Mouse (Mus musculus) midbrain, embryonic 13.5 days (tissue): Measurements from ENCODE around the gene Ppp2r3c. TPM values are rescaled to one million over a fixed set of nuclear protein-coding genes. Genes with fewer than 3 reads are reported as not detected.
"Not testable (repeated sequence)": the region's sequence is repeated elsewhere in the genome, so short reads cannot be mapped to it uniquely, and the experiment has no call there.

Experiments
- ATAC-seq: fragments of 200-750 bp; cut with Nextera tagmentation; 2 replicates; pipeline ENCODE4 v1.8.0; 2017; ENCODE audit warnings: mild to moderate bottlenecking, moderate TSS enrichment, moderate library complexity
- H3K27ac ChIP-seq: fragments of 300-500 bp; sonication (generic); 2 replicates; pipeline ENCODE4 v1.5.1; 2015; ENCODE audit warnings: inconsistent platforms, mild to moderate bottlenecking, moderate library complexity
- H3K27me3 ChIP-seq: fragments of 300-500 bp; sonication (generic); 2 replicates; pipeline ENCODE4 v1.6.1; 2015; ENCODE audit warnings: mild to moderate bottlenecking, inconsistent platforms
- H3K36me3 ChIP-seq: fragments of 300-500 bp; sonication (generic); 2 replicates; pipeline ENCODE4 v1.6.1; 2015; ENCODE audit warnings: mild to moderate bottlenecking, inconsistent platforms
- H3K4me1 ChIP-seq: fragments of 300-500 bp; sonication (generic); replicated peaks from 2 replicates; pipeline ENCODE4 v1.6.1; 2015; ENCODE audit warnings: inconsistent platforms
- H3K4me2 ChIP-seq: fragments of 300-500 bp; sonication (generic); replicated peaks from 2 replicates; pipeline ENCODE4 v1.6.1; 2015; ENCODE audit warnings: moderate library complexity, mild to moderate bottlenecking, inconsistent platforms
- H3K4me3 ChIP-seq: fragments of 300-500 bp; sonication (generic); replicated peaks from 2 replicates; pipeline ENCODE4 v1.5.1; 2015; ENCODE audit warnings: mild to moderate bottlenecking, inconsistent platforms
- H3K9ac ChIP-seq: fragments of 300-500 bp; sonication (generic); replicated peaks from 2 replicates; pipeline ENCODE4 v1.6.1; 2015; ENCODE audit warnings: mild to moderate bottlenecking, inconsistent platforms
- H3K9me3 ChIP-seq: fragments of 300-500 bp; sonication (generic); 2 replicates; pipeline ENCODE4 v1.6.1; 2016; ENCODE audit warnings: mild to moderate bottlenecking, inconsistent platforms
- WGBS: fragments of 180-500 bp; shearing (Covaris S2); methylation state at CpG from one replicate; pipeline ENCODE4 v1.1.7; 2015; 5-methylcytosine and 5-hydroxymethylcytosine counted together
- polyA plus RNA-seq: library from polyadenylated mRNA; unstranded; fragments of >200 nt; fragmentation: Nextera tagmentation; extraction: Ambion mirVana; gene quantifications from 2 replicates; pipeline ENCODE4 v1.2.1, GENCODE M21; 2015

Ppp2r3c gene
- 26.9 and 29.6 TPM in 2 replicates for polyA plus RNA-seq

DNA sequence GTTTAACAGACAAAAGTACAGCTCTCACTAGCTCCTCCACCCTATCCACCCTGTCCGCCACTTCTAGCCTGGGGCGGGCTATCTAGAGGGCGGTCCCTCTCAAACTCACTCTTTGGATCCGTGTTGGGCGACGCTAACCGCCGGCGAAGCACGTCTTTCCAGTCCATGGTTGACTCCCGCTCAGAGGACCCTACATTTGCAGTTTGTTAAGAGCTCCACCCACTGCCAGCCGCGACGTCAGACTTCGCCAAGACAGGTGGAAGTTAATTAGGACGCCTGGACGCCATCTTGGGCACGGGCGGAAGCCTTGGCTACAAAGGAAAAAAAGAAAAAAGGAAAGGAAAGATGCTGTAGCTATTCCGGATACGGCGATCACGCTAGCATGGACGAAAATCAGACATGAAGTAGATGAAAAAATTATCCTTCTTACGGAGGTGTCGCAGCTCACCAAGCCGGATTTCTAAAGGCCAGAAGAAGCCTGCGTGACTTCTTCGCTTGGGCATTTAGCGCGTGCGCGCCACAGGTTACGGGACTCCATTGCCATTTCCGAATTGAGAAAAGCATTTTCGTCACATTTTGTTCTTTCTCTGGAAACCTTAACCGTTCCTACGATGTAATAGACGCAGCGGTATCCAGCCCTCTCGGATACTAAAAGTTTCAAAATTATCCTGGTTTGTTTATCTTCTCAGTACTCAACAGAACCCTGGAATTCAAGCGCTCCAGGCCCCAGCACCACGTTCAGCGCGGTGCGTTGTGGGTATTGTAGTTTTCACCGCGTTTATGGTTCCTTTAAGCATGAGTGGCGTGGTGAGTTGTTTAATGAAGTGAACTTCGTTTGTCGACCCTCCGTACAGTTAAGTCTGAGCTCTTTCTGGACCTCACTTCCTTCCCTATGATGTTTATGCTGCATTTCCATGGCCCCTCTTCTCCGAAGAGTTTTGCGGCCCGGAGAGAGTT lies at the start of gene Ppp2r3c:
TSS of gene Ppp2r3c (minus strand) at position 514 of the 957 bp plus-strand sequence.
- H3K4me1 ChIP-seq = peaks cover 35% of the 10 kb centered on the region
- no peaks in the 10 kb centered on the region for H3K27me3 ChIP-seq
- H3K4me3 ChIP-seq = peak within 1 kb of the TSS; percentile 66
- peak within 1 kb of the TSS; percentile 81 for H3K9ac ChIP-seq
- H3K27ac ChIP-seq = peak within 1 kb of the TSS; percentile 85
- H3K9me3 ChIP-seq = no peaks in the 10 kb centered on the region
- under 1% methylated on average over 55 of the region's 55 CpGs for WGBS
- H3K36me3 ChIP-seq = peaks cover 11% of the 10 kb centered on the region
- H3K4me2 ChIP-seq = peak within 1 kb of the TSS; percentile 75
- peak; percentile 95 for ATAC-seq

- Histone ChIP-seq H3K27ac (peak overlapping the region; percentile 58), H3K9ac (no peak overlapping the region), H3K4me1 (no peaks in the 10 kb centered on the region), H3K4me3 (no peak overlapping the region), H3K36me3 (no peaks in the 10 kb centered on the region), H3K9me3 (no peaks in the 10 kb centered on the region), H3K4me2 (no peak overlapping the region), H3K27me3 (no peaks in the 10 kb centered on the region)
- 82% methylated on average over 13 of the region's 13 CpGs for WGBS
- peak; percentile 40; the same call in 1 of the 2 replicates for ATAC-seq
These were observed 41.8 kb upstream of the Ppp2r3c start for GRCm38 (mm10) chr12:55344583-55344982.

GRCm38 (mm10) chr12:55343998-55344397 lies 41.2 kb upstream of the Ppp2r3c start:
- H3K9ac ChIP-seq = no peak overlapping the region
- H3K4me1 ChIP-seq = no peaks in the 10 kb centered on the region
- no peaks in the 10 kb centered on the region for H3K36me3 ChIP-seq
- H3K4me3 ChIP-seq = no peak overlapping the region
- WGBS = 71% methylated on average over 11 of the region's 11 CpGs
- ATAC-seq = 0 out of 2 replicates have a peak, but pooled peaks have one; percentile 45
- H3K4me2 ChIP-seq = no peak overlapping the region
- peak overlapping the region; percentile 58; the same call in 1 of the 2 replicates for H3K27ac ChIP-seq
- H3K27me3 ChIP-seq = no peaks in the 10 kb centered on the region
- no peaks in the 10 kb centered on the region for H3K9me3 ChIP-seq

DNA sequence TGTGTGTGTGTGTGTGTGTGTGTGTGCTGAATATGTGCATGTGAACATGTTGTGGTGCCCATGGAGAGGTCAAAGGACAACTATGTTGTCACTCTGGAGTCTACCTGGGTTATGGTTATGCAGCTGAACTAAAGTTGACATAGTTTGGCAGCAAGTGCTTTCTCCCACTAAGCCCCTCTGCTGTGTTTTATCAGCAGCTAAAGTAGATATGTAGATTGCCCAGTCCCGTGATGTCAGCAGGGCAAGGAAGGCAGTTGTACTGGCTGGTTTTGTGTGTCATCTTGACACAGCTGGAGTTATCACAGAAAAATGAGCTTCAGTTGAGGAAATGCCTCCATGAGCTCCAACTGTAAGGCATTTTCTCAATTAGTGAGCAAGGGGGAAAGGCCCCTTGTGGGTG lies 40.2 kb upstream of the Ppp2r3c start:
- H3K4me1 ChIP-seq, H3K4me2 ChIP-seq, H3K27ac ChIP-seq, H3K9ac ChIP-seq, H3K36me3 ChIP-seq, ATAC-seq, H3K4me3 ChIP-seq, H3K9me3 ChIP-seq, H3K27me3 ChIP-seq: not testable (repeated sequence)
- WGBS = 91% methylated on average over 1 of the region's 1 CpGs

DNA sequence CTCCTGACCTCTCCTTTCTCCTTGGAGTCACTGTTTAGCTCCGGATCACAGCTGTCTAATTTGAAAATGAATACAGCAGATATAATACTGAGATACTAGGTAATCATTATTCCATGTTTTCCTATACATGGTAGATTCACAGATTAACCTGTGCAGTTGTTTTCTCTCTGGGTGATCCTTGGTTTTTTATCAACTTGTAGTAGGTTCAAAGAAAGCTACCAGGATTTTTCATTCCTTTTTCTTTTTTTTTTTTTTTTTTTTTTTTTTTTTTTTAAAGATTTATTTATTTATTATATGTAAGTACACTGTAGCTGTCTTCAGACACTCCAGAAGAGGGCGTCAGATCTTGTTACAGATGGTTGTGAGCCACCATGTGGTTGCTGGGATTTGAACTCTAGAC lies 35.7 kb upstream of the Ppp2r3c start:
- not testable (repeated sequence) for H3K36me3 ChIP-seq, H3K27ac ChIP-seq, H3K9me3 ChIP-seq, H3K27me3 ChIP-seq, H3K9ac ChIP-seq, H3K4me1 ChIP-seq, H3K4me2 ChIP-seq, ATAC-seq, H3K4me3 ChIP-seq
- 97% methylated on average over 1 of the region's 2 CpGs for WGBS

GRCm38 (mm10) chr12:55333662-55334061 lies 30.9 kb upstream of the Ppp2r3c start:
- H3K27ac ChIP-seq = no peak overlapping the region
- peaks cover 9% of the 10 kb centered on the region; the same call in 1 of the 2 replicates for H3K36me3 ChIP-seq
- H3K4me3 ChIP-seq = no peak overlapping the region
- H3K27me3 ChIP-seq = no peaks in the 10 kb centered on the region
- no peak overlapping the region for H3K4me2 ChIP-seq
- H3K9me3 ChIP-seq = no peaks in the 10 kb centered on the region
- H3K9ac ChIP-seq = no peak overlapping the region
- no peaks in the 10 kb centered on the region for H3K4me1 ChIP-seq
- ATAC-seq = no peak
- 93% methylated on average over 7 of the region's 7 CpGs for WGBS

DNA sequence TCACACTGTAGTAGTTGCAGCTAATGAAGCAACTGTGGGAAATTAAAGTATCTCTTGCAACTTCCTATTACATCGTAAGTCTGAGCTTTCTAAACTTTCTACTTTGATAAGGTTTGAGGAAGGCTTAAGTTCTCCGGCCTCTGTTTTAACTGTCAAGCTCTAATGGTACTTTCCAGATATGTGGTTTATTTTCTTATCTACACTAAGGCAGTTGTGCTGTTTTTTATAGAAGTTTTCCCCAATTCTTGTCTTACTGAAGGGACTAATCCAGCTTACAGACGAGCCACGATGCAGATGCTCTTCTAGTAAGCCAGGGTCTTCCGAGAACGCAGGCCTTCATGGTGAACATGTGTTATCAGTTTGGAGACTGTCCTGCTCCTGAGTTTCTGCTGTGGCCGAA lies 26.6 kb upstream of the Ppp2r3c start:
- H3K27ac ChIP-seq = no peak overlapping the region
- peaks cover 9% of the 10 kb centered on the region; the same call in 1 of the 2 replicates for H3K36me3 ChIP-seq
- no peak overlapping the region for H3K9ac ChIP-seq
- H3K27me3 ChIP-seq = no peaks in the 10 kb centered on the region
- 96% methylated on average over 7 of the region's 7 CpGs for WGBS
- no peaks in the 10 kb centered on the region for H3K4me1 ChIP-seq
- no peaks in the 10 kb centered on the region for H3K9me3 ChIP-seq
- H3K4me2 ChIP-seq = no peak overlapping the region
- no peak for ATAC-seq
- no peak overlapping the region for H3K4me3 ChIP-seq

DNA sequence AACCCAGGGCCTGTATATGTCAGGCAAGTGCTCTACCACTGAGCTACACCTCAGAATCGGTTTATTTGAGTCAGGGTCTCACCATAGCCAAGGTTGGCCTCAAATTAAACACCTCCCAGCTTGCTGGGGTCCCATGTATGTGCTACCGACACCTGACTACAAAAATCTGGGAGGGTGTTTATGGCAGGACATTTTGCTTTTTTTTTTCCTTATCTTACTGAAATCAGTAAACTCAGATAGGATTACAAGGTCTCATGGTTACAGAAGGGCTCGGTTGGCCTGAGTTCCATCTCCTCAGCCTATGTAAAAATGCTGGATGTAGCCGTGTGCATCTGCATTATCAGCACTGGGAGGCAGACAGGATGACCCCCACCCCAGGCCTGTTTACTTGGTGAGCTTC lies 26.0 kb upstream of the Ppp2r3c start:
- peaks cover 9% of the 10 kb centered on the region; the same call in 1 of the 2 replicates for H3K36me3 ChIP-seq
- no peak overlapping the region for H3K4me3 ChIP-seq
- no peak overlapping the region for H3K27ac ChIP-seq
- no peaks in the 10 kb centered on the region for H3K4me1 ChIP-seq
- ATAC-seq = no peak
- H3K4me2 ChIP-seq = no peak overlapping the region
- H3K27me3 ChIP-seq = no peaks in the 10 kb centered on the region
- H3K9ac ChIP-seq = no peak overlapping the region
- H3K9me3 ChIP-seq = no peaks in the 10 kb centered on the region
- WGBS = 95% methylated on average over 4 of the region's 4 CpGs

DNA sequence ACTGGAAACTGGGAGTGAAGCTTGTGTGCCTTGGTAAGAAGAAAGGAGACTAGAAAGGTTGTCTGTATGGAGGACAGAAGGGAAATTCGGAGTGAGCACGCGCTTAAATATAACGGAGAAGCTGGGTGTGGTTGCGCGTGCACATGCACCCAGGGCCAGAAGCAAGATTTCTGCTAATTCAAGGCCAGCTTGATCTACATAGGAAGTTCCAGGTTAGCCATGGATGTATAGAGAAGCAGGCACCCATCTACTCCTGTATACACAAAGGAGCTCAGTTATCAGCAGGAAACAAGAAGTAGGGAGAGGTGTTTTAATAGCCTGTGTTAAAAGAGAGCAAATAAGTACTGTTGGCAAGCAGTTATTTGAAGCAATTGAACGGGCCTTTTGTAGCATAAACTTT lies 22.9 kb upstream of the Ppp2r3c start:
- Histone ChIP-seq H3K4me2 (no peak overlapping the region), H3K36me3 (peaks cover 9% of the 10 kb centered on the region; the same call in 1 of the 2 replicates), H3K27ac (no peak overlapping the region), H3K4me3 (no peak overlapping the region), H3K9me3 (no peaks in the 10 kb centered on the region), H3K27me3 (no peaks in the 10 kb centered on the region), H3K4me1 (no peaks in the 10 kb centered on the region), H3K9ac (no peak overlapping the region)
- no peak for ATAC-seq
- WGBS = 95% methylated on average over 7 of the region's 7 CpGs

- Histone ChIP-seq H3K9ac (no peak overlapping the region), H3K27me3 (no peaks in the 10 kb centered on the region), H3K4me3 (no peak overlapping the region), H3K36me3 (0 out of 2 replicates have a peak, but pooled peaks cover 3% of the 10 kb centered on the region), H3K4me2 (no peak overlapping the region), H3K4me1 (no peaks in the 10 kb centered on the region), H3K9me3 (no peaks in the 10 kb centered on the region), H3K27ac (peak overlapping the region; percentile 15; the same call in 1 of the 2 replicates)
- ATAC-seq = no peak
- 83% methylated on average over 18 of the region's 18 CpGs for WGBS
These were observed 19.0 kb upstream of the Ppp2r3c start for GRCm38 (mm10) chr12:55321642-55322291.

DNA sequence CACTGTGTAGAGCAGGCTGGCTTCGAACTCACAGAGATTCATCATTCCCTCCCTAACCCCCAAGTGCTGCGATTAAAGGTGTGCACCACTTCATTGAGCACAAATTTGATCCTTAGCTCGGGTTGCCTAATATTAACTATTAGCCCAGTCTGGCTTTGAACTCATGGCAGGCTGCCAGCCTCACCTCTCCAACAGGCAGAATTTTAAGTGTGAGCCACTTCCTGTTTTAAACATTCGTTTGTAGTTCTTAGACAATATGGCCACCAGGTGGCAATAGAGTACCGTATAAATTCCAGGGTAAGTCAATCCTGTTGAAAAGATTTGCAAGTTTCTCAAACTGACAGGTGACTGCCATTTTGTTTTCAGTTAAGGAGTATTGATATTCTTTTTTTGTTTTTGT lies 12.4 kb upstream of the Ppp2r3c start:
- 0 out of 2 replicates have a peak, but pooled peaks have one; percentile 27 for ATAC-seq
- no peaks in the 10 kb centered on the region for H3K9me3 ChIP-seq
- H3K4me1 ChIP-seq = no peaks in the 10 kb centered on the region
- H3K36me3 ChIP-seq = 0 out of 2 replicates have a peak, but pooled peaks cover 3% of the 10 kb centered on the region
- no peak overlapping the region for H3K27ac ChIP-seq
- 55% methylated on average over 5 of the region's 5 CpGs for WGBS
- H3K27me3 ChIP-seq = no peaks in the 10 kb centered on the region
- no peak overlapping the region for H3K9ac ChIP-seq
- no peak overlapping the region for H3K4me3 ChIP-seq
- no peak overlapping the region for H3K4me2 ChIP-seq

GRCm38 (mm10) chr12:55313901-55314300 lies 11.1 kb upstream of the Ppp2r3c start:
- Histone ChIP-seq H3K9me3 (no peaks in the 10 kb centered on the region), H3K4me3 (no peak overlapping the region), H3K27ac (no peak overlapping the region), H3K27me3 (no peaks in the 10 kb centered on the region), H3K4me1 (no peaks in the 10 kb centered on the region), H3K36me3 (0 out of 2 replicates have a peak, but pooled peaks cover 3% of the 10 kb centered on the region), H3K9ac (no peak overlapping the region), H3K4me2 (no peak overlapping the region)
- WGBS = 89% methylated on average over 5 of the region's 5 CpGs
- ATAC-seq = no peak
